Mouse (Mus musculus): Measurements from ENCODE around the gene Ccdc151.

Ccdc151 gene

DNA sequence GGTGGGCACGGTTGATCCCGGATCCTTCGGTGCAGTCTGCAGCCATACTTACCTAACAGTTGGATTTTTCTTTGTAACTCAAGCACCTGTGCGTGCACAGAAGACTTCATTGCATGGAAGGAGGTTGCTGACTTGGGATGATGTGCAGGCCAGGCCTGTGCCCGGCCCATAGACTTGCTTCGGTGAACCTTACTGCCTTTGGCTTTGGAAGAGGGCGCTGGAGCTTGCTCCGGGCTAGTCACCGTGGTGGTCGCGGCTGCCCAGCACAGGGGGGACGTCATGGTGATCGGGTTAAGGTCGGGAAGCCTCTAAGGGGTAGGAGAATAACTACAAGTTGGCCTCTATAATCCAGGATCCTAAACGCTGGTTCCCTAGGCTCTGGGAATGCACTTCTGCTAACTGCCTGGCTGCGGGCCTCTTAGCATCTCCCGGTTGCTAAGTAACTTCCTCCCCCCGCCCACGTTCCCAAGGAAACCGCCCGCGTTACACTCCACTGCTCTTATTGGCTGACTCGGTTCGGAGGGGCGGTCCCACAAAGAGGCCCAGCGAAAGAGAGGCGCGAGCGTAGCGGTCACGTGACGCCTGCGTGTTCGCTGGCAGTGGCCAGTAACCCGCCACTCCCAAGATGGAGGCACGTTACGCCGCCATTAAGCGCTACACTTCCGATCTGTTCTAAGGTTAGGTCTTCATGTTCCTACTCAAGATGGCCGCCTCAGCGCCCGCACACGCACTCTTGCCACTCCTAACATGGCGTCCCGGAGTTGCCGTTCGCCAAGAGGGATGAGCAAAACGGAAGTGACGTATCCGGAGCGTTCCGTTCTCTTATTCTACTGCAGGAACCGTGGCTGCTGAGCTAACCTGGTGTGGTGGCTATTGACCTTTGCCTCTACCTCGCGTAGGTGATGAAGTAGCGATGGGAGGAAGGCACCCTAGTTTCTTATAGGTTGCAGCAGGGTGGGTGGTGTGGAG, at the start of gene Ccdc151, which contains the start of gene Prkcsh:
TSS of gene Ccdc151 (minus strand) at position 441 of the 969 bp plus-strand sequence.
TSS of gene Prkcsh (plus strand) at position 613 of the 969 bp plus-strand sequence.
- peak; percentile 100 for DNase-seq

- no peak for DNase-seq
Observed at GRCm38 (mm10) chr9:22051958-22052254, 49.5 kb upstream of the Ccdc151 start, which contains the start of gene Elavl3. Elavl3 (minus strand) TSS chr9:22052023.

- no peak for DNase-seq
Observed at GRCm38 (mm10) chr9:22051161-22051957, 48.9 kb upstream of the Ccdc151 start.

DNA sequence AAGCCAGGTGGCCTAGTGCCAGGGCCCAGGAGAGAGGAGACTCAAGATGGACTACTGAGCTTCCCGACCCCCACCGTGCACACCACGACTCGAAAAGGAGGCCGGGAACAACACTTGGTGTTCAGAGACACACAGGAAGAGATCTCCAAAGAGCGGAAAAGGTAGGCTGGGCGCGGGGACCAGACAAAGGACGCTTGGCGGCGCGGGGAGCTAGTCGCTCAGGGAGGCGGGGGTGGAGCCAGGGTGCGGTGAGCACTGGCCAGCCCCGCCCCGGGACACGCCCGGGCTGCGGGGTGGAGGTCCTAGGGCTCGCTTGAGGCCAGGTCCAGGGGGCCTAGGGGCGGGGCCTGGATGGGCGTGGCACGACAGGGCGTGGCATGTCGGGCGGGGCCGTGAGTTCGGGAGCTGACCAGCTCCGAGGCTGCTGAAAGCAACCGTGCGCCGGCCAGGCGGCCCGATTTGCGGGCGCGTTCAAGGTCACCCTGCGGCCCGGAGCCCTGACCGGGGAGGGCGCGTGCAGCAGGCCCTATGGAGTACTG, 48.0 kb upstream of the Ccdc151 start:
- peak in 1 of 2 experiments; percentile 52 for DNase-seq

- DNase-seq, result no peak
Observed at GRCm38 (mm10) chr9:22049721-22050270, 47.4 kb upstream of the Ccdc151 start.

- DNase-seq, result no peak
Observed at GRCm38 (mm10) chr9:22049315-22049714, 46.9 kb upstream of the Ccdc151 start.

GRCm38 (mm10) chr9:22047329-22047728, 44.9 kb upstream of the Ccdc151 start:
- DNase-seq, result no peak

GRCm38 (mm10) chr9:22041832-22042231, 39.4 kb upstream of the Ccdc151 start:
- no peak for DNase-seq

DNA sequence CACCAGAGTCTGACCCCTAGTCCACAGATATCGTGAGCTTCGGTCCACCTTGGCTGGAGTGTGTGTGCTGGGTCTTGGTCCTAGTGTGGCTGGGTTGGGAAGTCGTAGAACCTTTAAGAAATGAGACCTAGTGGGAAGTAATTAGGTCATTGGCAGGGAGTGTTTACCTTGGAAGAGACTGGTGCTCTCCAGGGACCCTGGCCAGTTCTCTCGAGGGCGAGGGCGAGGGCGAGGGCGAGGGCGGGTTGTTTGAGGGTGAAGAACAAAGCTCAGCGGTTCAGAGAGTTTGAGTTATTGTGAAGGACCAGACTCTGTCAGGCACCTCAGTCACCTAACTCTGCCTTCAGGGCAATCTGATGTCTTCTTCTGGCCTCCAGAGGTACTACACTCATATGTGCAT, 35.4 kb upstream of the Ccdc151 start:
- no peak for DNase-seq

DNA sequence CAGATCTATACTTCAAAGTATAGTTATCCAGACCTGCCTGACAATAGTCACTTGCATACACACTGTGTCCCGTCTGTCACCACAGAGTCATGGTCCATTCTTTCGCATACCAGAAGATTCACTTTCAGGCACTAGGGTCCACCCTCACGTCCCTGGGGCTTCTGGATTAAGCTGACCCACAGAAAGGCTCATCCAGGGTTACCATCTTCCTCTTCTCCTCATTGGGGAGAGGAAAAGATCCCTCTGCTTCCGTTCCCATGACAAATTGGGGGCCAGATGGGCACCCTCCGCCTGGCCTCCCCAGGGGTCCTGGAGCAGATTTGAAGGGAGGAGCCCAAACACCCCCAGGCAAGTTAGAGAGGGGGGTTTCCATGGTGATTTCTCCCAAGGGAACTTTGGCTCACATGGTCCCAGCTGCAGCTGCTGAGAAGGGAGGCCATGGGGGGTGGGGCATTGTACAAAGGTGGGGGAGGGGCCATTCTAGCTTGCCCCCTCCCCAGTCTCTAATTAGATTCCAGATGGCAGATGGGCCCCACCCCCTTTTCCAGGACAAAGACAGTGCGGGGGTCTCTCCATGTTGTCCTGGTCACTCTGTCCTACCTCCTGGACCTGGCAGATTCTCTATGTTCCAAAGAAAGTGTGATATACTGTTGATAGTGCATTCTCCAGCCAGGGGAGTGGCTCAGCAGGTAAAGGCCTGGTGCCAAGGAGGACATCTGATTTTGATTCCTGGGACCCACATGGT, 33.0 kb upstream of the Ccdc151 start:
- DNase-seq, result no peak

GRCm38 (mm10) chr9:22030386-22030785, 28.0 kb upstream of the Ccdc151 start:
- DNase-seq, result no peak

DNA sequence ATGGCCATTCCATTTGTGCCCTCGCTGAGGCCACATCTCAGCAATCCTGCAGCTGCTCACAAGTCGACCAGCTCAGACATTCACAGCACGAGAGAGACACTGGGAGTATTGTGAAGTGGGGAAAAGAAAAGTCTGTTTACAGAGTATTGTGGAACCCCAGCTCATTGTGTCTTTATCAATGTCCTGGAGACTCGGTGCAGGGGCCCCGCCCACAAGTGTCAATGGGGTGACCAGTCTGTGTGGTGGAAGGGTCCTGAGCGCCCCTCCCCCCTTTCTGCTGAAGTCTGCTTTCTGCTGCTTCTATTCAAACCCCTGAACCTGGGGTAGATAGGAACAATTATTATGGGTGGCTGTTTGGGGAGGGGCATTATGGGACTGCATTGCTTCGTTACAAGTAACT, 26.0 kb upstream of the Ccdc151 start:
- DNase-seq, result no peak

GRCm38 (mm10) chr9:22024592-22024991, 22.2 kb upstream of the Ccdc151 start:
- no peak for DNase-seq

DNA sequence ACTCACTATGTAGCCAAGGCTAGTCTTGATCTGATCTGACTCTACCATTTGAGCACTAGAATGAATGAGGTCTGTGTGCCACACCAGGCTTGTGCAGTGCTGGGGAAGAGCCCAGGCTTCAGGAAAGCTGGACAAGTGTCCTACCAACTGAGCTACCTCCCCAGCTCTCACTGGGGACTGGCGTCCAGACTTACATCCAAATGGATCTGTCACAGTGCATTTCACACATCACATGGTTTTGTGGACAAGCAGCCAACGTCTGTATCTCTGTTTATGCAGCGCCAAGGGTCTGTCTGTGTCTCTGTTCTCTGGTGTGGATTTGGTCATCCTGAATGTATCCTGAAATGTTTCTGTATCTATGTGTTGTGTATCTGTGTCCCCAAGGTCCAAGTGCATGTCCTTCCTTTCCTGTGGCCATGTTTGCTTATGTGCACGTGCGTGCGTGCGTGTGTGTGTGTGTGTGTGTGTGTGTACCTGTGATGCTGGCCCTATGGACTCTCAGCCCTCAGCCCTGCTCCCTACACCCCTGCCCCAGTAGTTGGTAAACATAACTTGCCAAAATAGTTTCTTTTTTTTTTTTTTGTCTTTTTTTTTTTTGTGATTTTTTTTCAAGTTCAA, 14.9 kb upstream of the Ccdc151 start:
- DNase-seq, result no peak

GRCm38 (mm10) chr9:22016245-22016644, 13.8 kb upstream of the Ccdc151 start:
- no peak for DNase-seq

DNA sequence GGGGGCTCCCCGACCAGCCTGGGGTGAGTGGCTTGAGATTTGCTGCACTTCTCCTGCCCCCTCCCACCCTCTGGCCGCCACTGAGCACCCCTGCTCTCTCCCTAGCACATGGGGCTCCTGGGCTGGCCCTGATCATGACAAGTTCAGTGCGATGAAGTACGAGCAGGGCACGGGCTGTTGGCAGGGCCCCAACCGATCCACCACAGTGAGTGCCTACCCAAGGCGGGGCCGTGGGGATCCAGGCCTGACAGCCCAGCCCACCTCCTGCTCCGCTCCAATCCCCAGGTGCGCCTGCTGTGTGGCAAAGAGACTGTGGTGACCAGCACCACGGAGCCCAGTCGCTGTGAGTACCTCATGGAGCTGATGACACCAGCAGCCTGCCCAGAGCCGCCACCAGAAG, 10.3 kb upstream of the Ccdc151 start:
- DNase-seq, result no peak

- DNase-seq, result no peak
Observed at GRCm38 (mm10) chr9:22011055-22011454, 8.6 kb upstream of the Ccdc151 start.

- no peak for DNase-seq
Observed at GRCm38 (mm10) chr9:22004546-22004945, 2.1 kb upstream of the Ccdc151 start.

- DNase-seq, result no peak
Observed at GRCm38 (mm10) chr9:22003163-22003554, 725 bp upstream of the Ccdc151 start.

DNA sequence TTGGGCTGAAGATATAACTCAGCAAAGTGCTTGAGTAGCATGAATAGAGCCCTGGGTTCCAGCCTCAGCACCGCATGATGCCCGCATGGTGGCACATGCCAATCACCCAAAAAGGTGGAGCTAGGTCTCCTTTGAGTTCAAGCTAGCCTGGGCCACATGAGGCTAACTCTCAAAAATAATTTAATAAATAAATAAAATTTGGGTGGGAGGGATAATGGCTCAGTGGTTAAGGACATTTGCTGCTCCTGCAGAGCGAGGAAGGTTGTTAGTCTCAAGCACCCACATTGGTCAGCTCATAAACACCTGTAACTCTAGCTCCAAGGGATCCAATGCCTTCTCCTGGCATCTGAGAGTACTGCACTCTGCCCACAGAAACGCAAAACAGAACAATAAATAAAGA, 801 bp downstream of the Ccdc151 start:
- no peak for DNase-seq

DNA sequence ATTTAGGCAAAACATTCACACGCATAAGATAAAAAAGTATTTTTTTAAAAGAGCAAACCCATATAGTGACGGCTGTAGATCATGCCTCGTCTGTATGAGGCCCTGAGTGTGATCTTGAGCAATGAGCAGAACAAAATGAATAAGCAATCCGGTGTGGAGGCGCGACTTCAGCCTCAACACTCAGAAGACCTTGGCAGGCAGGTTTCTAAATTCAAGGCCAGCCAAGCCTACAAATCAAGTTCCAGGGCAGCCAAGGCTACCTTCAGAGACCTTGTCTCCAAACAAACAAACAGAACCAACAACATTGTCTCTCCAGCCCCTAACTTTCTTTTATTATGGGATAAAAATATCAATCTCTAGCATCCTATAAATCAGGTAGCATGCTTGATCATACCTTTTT, 2.1 kb downstream of the Ccdc151 start:
- no peak for DNase-seq

Data from kidney, adult 8-10 months (tissue).